15 mouse cellular contexts compared by ENCODE assay signal in genomic region chr9:66092664-66093063, GRCm38 (mm10). TPM values are rescaled to one million over a fixed set of nuclear protein-coding genes. Genes with fewer than 3 reads are reported as not detected.
DNase-seq lines count a peak whose midpoint lies in the region; ATAC-seq and TF ChIP-seq lines count a peak whose summit lies in the region.
"Had no signal": no experiment of that assay in that cellular context is flagged by ENCODE, and none has a peak within 500 bp of the region (broad histone marks: within the 10 kb centered on the region; RNA-seq: fewer than 3 reads in every experiment).

No protein-coding gene starts in this region.

- no peaks in the 10 kb centered on the region for H3K27me3 ChIP-seq in heart, embryonic 12.5 days (replicated peaks)
- H3K27me3 ChIP-seq in liver, embryonic 12.5 days (replicated peaks): no peaks in the 10 kb centered on the region
- H3K27me3 ChIP-seq in liver, postnatal 0 days (ENCODE audit: insufficient read depth, low read length): no peaks in the 10 kb centered on the region
- H3K27me3 ChIP-seq in lung, embryonic 16.5 days (ENCODE audit: control insufficient read depth, insufficient read depth, low read depth, low read length): no peaks in the 10 kb centered on the region
- H3K27me3 ChIP-seq: limb, embryonic 15.5 days had no signal

- no peak for DNase-seq in heart, postnatal 25 days (ENCODE audit: low spot score)
- no peak for DNase-seq in liver, postnatal 0 days
- DNase-seq in yolk sac, embryonic 10.5 days (ENCODE audit: low spot score): peak; percentile 74
- DNase-seq in gastrocnemius, postnatal 10 days: no peak
- DNase-seq: cerebellum, adult 2 months; gastrocnemius, postnatal 36 days; kidney, postnatal 4 days; thymus, postnatal 14 days had no signal

- H3K4me3 ChIP-seq in heart, embryonic 12.5 days: no peak overlapping the region
- no peak overlapping the region for H3K4me3 ChIP-seq in liver, embryonic 12.5 days
- no peak overlapping the region for H3K4me3 ChIP-seq in liver, postnatal 0 days (ENCODE audit: low read depth, low read length)
- no peak overlapping the region for H3K4me3 ChIP-seq in lung, embryonic 16.5 days (ENCODE audit: low read length)
- H3K4me3 ChIP-seq: erythroblast, embryonic 14.5 days; limb, embryonic 15.5 days had no signal

- H3K4me2 ChIP-seq in heart, embryonic 12.5 days: no peak overlapping the region
- no peak overlapping the region for H3K4me2 ChIP-seq in liver, embryonic 12.5 days
- no peak overlapping the region for H3K4me2 ChIP-seq in liver, postnatal 0 days (ENCODE audit: low read depth, low read length)
- H3K4me2 ChIP-seq in lung, embryonic 16.5 days (ENCODE audit: low read depth, low read length): no peak overlapping the region; the same call in 1 of the 2 replicates
- H3K4me2 ChIP-seq: limb, embryonic 15.5 days had no signal

- TF ChIP-seq EP300 in liver, postnatal 0 days (IDR thresholded peaks at IDR 0.05; ENCODE audit: low read depth): no peak

- H3K27ac ChIP-seq in heart, embryonic 12.5 days (ENCODE audit: poor library complexity, severe bottlenecking): no peak overlapping the region
- 0 out of 2 replicates have a peak overlapping the region, but pooled peaks have one; percentile 26 for H3K27ac ChIP-seq in liver, embryonic 12.5 days
- H3K27ac ChIP-seq in liver, postnatal 0 days (ENCODE audit: low read depth): no peak overlapping the region
- peak overlapping the region; percentile 65 for H3K27ac ChIP-seq in lung, embryonic 16.5 days (ENCODE audit: low read length)
- H3K27ac ChIP-seq: limb, embryonic 15.5 days had no signal

- 0 out of 2 replicates have a peak overlapping the region, but pooled peaks have one; percentile 29 for H3K9ac ChIP-seq in heart, embryonic 12.5 days
- no peak overlapping the region for H3K9ac ChIP-seq in liver, embryonic 12.5 days
- H3K9ac ChIP-seq in liver, postnatal 0 days (replicated peaks): no peak overlapping the region
- no peak overlapping the region; the same call in 1 of the 2 replicates for H3K9ac ChIP-seq in lung, embryonic 16.5 days (ENCODE audit: low read length)
- H3K9ac ChIP-seq: limb, embryonic 15.5 days had no signal

- H3K9me3 ChIP-seq in heart, embryonic 12.5 days (replicated peaks): no peaks in the 10 kb centered on the region
- H3K9me3 ChIP-seq in liver, embryonic 12.5 days (replicated peaks): no peaks in the 10 kb centered on the region
- H3K9me3 ChIP-seq in liver, postnatal 0 days (ENCODE audit: low read length): no peaks in the 10 kb centered on the region
- H3K9me3 ChIP-seq in lung, embryonic 16.5 days (ENCODE audit: control insufficient read depth, low read length): no peaks in the 10 kb centered on the region
- H3K9me3 ChIP-seq: limb, embryonic 15.5 days had no signal

- 40% methylated on average over 2 of the region's 2 CpGs for WGBS in heart, embryonic 12.5 days
- 75% methylated on average over 2 of the region's 2 CpGs for WGBS in liver, embryonic 12.5 days (ENCODE audit: insufficient replicate concordance)
- 76% methylated on average over 2 of the region's 2 CpGs for WGBS in liver, postnatal 0 days (ENCODE audit: insufficient replicate concordance)
- 38% methylated on average over 2 of the region's 2 CpGs for WGBS in lung, embryonic 16.5 days

- no peak for TF ChIP-seq CTCF in liver, postnatal 0 days (IDR thresholded peaks at IDR 0.05; ENCODE audit: low read depth)

- peaks cover 22% of the 10 kb centered on the region for H3K4me1 ChIP-seq in heart, embryonic 12.5 days (replicated peaks)
- H3K4me1 ChIP-seq in liver, embryonic 12.5 days: peaks cover 13% of the 10 kb centered on the region
- H3K4me1 ChIP-seq in liver, postnatal 0 days (ENCODE audit: insufficient read depth): 0 out of 2 replicates have a peak, but pooled peaks cover 2% of the 10 kb centered on the region
- peaks cover 20% of the 10 kb centered on the region for H3K4me1 ChIP-seq in lung, embryonic 16.5 days (replicated peaks; ENCODE audit: control insufficient read depth, insufficient read depth, low read length)

- ATAC-seq in heart, embryonic 12.5 days (ENCODE audit: insufficient number of reproducible peaks, low FRiP score): no peak
- 0 out of 2 replicates have a peak, but pooled peaks have one; percentile 18 for ATAC-seq in liver, embryonic 12.5 days
- no peak for ATAC-seq in liver, postnatal 0 days
- ATAC-seq in lung, embryonic 16.5 days (ENCODE audit: low read depth): peak; percentile 15; the same call in 1 of the 2 replicates
- no peak for ATAC-seq in inflammation-experienced regulatory T-cells, adult 6 months
- ATAC-seq: hindbrain, embryonic 16.5 days had no signal

- intact Hi-C loops in heart, postnatal 25 days (cut with DNase I): no loop called here

- H3K36me3 ChIP-seq in heart, embryonic 12.5 days: peaks cover 89% of the 10 kb centered on the region
- H3K36me3 ChIP-seq in liver, embryonic 12.5 days: peaks cover 99% of the 10 kb centered on the region
- peaks cover 82% of the 10 kb centered on the region for H3K36me3 ChIP-seq in liver, postnatal 0 days (replicated peaks; ENCODE audit: insufficient read depth, low read length)
- peaks cover 40% of the 10 kb centered on the region for H3K36me3 ChIP-seq in lung, embryonic 16.5 days (ENCODE audit: control insufficient read depth, insufficient read depth, low read length)

RNA-seq across cellular contexts. Expression of gene Snx22, which starts 23.1 kb away (rescaled TPM):
- 2.4 and 3.0 TPM in 2 replicates for polyA plus RNA-seq in heart, embryonic 12.5 days (2016; fragmentation: Nextera tagmentation; extraction: Ambion mirVana)
- under 1 TPM; 0.59 to 0.83 TPM for total RNA-seq in heart, postnatal 25 days (2021)
- polyA plus RNA-seq in liver, embryonic 12.5 days (2016; fragmentation: Nextera tagmentation; extraction: Ambion mirVana): 29.6 and 33.4 TPM in 2 replicates
- 13.4 and 13.7 TPM in 2 replicates for polyA plus RNA-seq in liver, postnatal 0 days (2015; fragmentation: Nextera tagmentation; extraction: Ambion mirVana)
- 8.6 and 11.2 TPM in 2 replicates for polyA plus RNA-seq in lung, embryonic 16.5 days (2015; fragmentation: Nextera tagmentation; extraction: Ambion mirVana)
- 1 to 10 TPM; 1.3 to 2.3 (median 1.6) TPM for polyA plus RNA-seq in inflammation-experienced regulatory T-cells, adult 6 months (2017; shearing (Covaris generic))
- 1 to 10 TPM in 1 of 2 experiments, under 1 TPM in 1; 0.80 to 1.4 TPM for total RNA-seq in gastrocnemius, postnatal 10 days (2021)

RNA-seq across cellular contexts. Expression of gene Ppib, which starts 32.6 kb away (rescaled TPM):
- 405 and 410 TPM in 2 replicates for polyA plus RNA-seq in heart, embryonic 12.5 days (2016; fragmentation: Nextera tagmentation; extraction: Ambion mirVana)
- total RNA-seq in heart, postnatal 25 days (2021): 100 to 1,000 TPM; 144 to 157 TPM
- polyA plus RNA-seq in liver, embryonic 12.5 days (2016; fragmentation: Nextera tagmentation; extraction: Ambion mirVana): 392 and 399 TPM in 2 replicates
- 368 and 376 TPM in 2 replicates for polyA plus RNA-seq in liver, postnatal 0 days (2015; fragmentation: Nextera tagmentation; extraction: Ambion mirVana)
- polyA plus RNA-seq in lung, embryonic 16.5 days (2015; fragmentation: Nextera tagmentation; extraction: Ambion mirVana): 678 and 681 TPM in 2 replicates
- 100 to 1,000 TPM; 427 to 663 (median 505) TPM for polyA plus RNA-seq in inflammation-experienced regulatory T-cells, adult 6 months (2017; shearing (Covaris generic))
- 100 to 1,000 TPM; 204 to 237 TPM for total RNA-seq in gastrocnemius, postnatal 10 days (2021)

RNA-seq across cellular contexts. Expression of gene Snx1, which starts 33.7 kb away (rescaled TPM):
- polyA plus RNA-seq in heart, embryonic 12.5 days (2016; fragmentation: Nextera tagmentation; extraction: Ambion mirVana): 68.8 and 72.1 TPM in 2 replicates
- 10 to 100 TPM; 27.6 to 30.4 TPM for total RNA-seq in heart, postnatal 25 days (2021)
- polyA plus RNA-seq in liver, embryonic 12.5 days (2016; fragmentation: Nextera tagmentation; extraction: Ambion mirVana): 89.6 and 95.1 TPM in 2 replicates
- polyA plus RNA-seq in liver, postnatal 0 days (2015; fragmentation: Nextera tagmentation; extraction: Ambion mirVana): 30.4 and 34.5 TPM in 2 replicates
- 123 TPM in 2 replicates for polyA plus RNA-seq in lung, embryonic 16.5 days (2015; fragmentation: Nextera tagmentation; extraction: Ambion mirVana)
- 10 to 100 TPM; 85.3 to 96.7 (median 96.4) TPM for polyA plus RNA-seq in inflammation-experienced regulatory T-cells, adult 6 months (2017; shearing (Covaris generic))
- total RNA-seq in gastrocnemius, postnatal 10 days (2021): 10 to 100 TPM; 36.4 to 42.5 TPM

RNA-seq across cellular contexts. Expression of gene Ciao2a, which starts 33.7 kb away (rescaled TPM):
- polyA plus RNA-seq in heart, embryonic 12.5 days (2016; fragmentation: Nextera tagmentation; extraction: Ambion mirVana): 161 and 176 TPM in 2 replicates
- 10 to 100 TPM; 62.4 to 64.9 TPM for total RNA-seq in heart, postnatal 25 days (2021)
- polyA plus RNA-seq in liver, embryonic 12.5 days (2016; fragmentation: Nextera tagmentation; extraction: Ambion mirVana): 199 TPM in 2 replicates
- polyA plus RNA-seq in liver, postnatal 0 days (2015; fragmentation: Nextera tagmentation; extraction: Ambion mirVana): 122 and 133 TPM in 2 replicates
- polyA plus RNA-seq in lung, embryonic 16.5 days (2015; fragmentation: Nextera tagmentation; extraction: Ambion mirVana): 139 and 141 TPM in 2 replicates
- polyA plus RNA-seq in inflammation-experienced regulatory T-cells, adult 6 months (2017; shearing (Covaris generic)): 100 to 1,000 TPM; 150 to 233 (median 160) TPM
- total RNA-seq in gastrocnemius, postnatal 10 days (2021): 10 to 100 TPM; 39.6 to 46.0 TPM

Comparison
In these comparisons a context has a peak if more than half of its experiments do, and no peak if none do; other contexts are left out.
1. ATAC-seq: peak in liver, embryonic 12.5 days (single experiment) and lung, embryonic 16.5 days (single experiment); none in heart, embryonic 12.5 days (single experiment), liver, postnatal 0 days (single experiment) and inflammation-experienced regulatory T-cells, adult 6 months (single experiment).
2. H3K27ac ChIP-seq: peak in liver, embryonic 12.5 days (single experiment) and lung, embryonic 16.5 days (single experiment); none in heart, embryonic 12.5 days (single experiment) and liver, postnatal 0 days (single experiment).